Mouse (Mus musculus): ENCODE measurements around the gene Olfr209. TPM values are rescaled to one million over a fixed set of nuclear protein-coding genes. Genes with fewer than 3 reads are reported as not detected.

Olfr209 gene
- polyA plus RNA-seq (2014; fragmentation: Nextera tagmentation; extraction: Ambion mirVana): not detected in 2 replicates

- H3K9me3 ChIP-seq (ENCODE audit: control insufficient read depth, low read depth, low read length): no peaks in the 10 kb centered on the region
- H3K27ac ChIP-seq (ENCODE audit: low read length): no peak within 1 kb of the TSS
- H3K4me2 ChIP-seq (replicated peaks; ENCODE audit: low read depth, low read length): no peak within 1 kb of the TSS
- no peaks in the 10 kb centered on the region for H3K36me3 ChIP-seq (ENCODE audit: control insufficient read depth, insufficient read depth, low read length)
- 79% methylated on average over 2 of the region's 2 CpGs for WGBS
- ATAC-seq (ENCODE audit: insufficient number of reproducible peaks, insufficient read depth, low FRiP score, low read depth): no peak
- no peak within 1 kb of the TSS for H3K4me3 ChIP-seq (ENCODE audit: low read depth, low read length)
- no peaks in the 10 kb centered on the region for H3K4me1 ChIP-seq (ENCODE audit: control insufficient read depth, insufficient read depth, low read length)
- H3K9ac ChIP-seq (replicated peaks; ENCODE audit: low read depth, low read length): no peak within 1 kb of the TSS
- no peaks in the 10 kb centered on the region for H3K27me3 ChIP-seq (ENCODE audit: control insufficient read depth, insufficient read depth, low read length)
Measured at GRCm38 (mm10) chr16:59363893-59364292, at the start of gene Olfr209. Gene Olfr209, minus strand, starts transcription at chr16:59363993.

DNA sequence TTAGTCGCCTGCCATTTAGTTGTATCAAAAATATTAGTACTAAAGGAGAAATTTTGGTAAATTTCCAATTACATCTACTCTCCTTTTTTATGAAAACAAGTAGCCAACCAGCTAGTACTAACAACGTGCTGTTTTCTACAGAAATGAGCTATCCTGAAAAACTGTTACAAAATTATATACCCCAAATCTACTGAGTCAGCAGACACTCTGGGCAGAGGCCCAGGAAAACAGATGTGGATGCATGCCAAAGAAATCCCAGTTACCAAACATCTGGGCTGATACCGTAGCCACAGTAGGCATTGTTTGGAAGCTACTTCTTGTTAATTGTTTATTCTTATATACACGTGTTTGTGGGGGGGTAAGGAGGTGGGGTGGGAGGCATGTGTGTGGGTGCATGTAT lies 49.7 kb upstream of the Olfr209 start:
- no peaks in the 10 kb centered on the region for H3K36me3 ChIP-seq (ENCODE audit: control insufficient read depth, insufficient read depth, low read length)
- H3K9ac ChIP-seq (replicated peaks; ENCODE audit: low read depth, low read length): no peak overlapping the region
- ATAC-seq (ENCODE audit: insufficient number of reproducible peaks, insufficient read depth, low FRiP score, low read depth): no peak
- no peaks in the 10 kb centered on the region for H3K27me3 ChIP-seq (ENCODE audit: control insufficient read depth, insufficient read depth, low read length)
- H3K27ac ChIP-seq (ENCODE audit: low read length): no peak overlapping the region
- WGBS: 56% methylated on average over 4 of the region's 4 CpGs
- H3K4me1 ChIP-seq (ENCODE audit: control insufficient read depth, insufficient read depth, low read length): no peaks in the 10 kb centered on the region
- no peak overlapping the region for H3K4me3 ChIP-seq (ENCODE audit: low read depth, low read length)
- H3K4me2 ChIP-seq (replicated peaks; ENCODE audit: low read depth, low read length): no peak overlapping the region
- no peaks in the 10 kb centered on the region for H3K9me3 ChIP-seq (ENCODE audit: control insufficient read depth, low read depth, low read length)

DNA sequence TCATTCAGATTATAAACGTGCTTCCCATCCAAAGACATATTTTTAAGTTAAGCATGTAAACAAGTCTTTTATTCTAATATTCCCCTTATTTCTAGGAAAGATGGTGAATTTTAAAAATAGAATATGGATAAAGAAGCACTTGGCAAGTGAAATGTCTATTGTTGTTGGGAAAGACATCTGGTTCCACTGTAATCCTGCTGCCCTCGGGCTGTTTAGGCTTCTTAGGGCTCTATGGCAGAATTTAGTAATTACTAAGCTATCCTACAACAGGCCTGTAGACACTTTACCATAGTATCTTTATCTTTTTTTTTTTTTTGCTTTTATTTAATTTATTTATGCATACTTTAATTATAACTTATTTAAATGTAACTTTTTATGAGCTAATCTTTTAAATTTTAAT lies 46.0 kb upstream of the Olfr209 start:
- no peaks in the 10 kb centered on the region for H3K27me3 ChIP-seq (ENCODE audit: control insufficient read depth, insufficient read depth, low read length)
- WGBS: 68% methylated on average over 2 of the region's 2 CpGs

GRCm38 (mm10) chr16:59409341-59409748 lies 45.6 kb upstream of the Olfr209 start:
- Histone ChIP-seq H3K4me3 (ENCODE audit: low read depth, low read length) (no peak overlapping the region), H3K36me3 (ENCODE audit: control insufficient read depth, insufficient read depth, low read length) (no peaks in the 10 kb centered on the region), H3K9ac (replicated peaks; ENCODE audit: low read depth, low read length) (no peak overlapping the region), H3K27ac (ENCODE audit: low read length) (no peak overlapping the region), H3K4me1 (ENCODE audit: control insufficient read depth, insufficient read depth, low read length) (no peaks in the 10 kb centered on the region), H3K9me3 (ENCODE audit: control insufficient read depth, low read depth, low read length) (no peaks in the 10 kb centered on the region), H3K4me2 (replicated peaks; ENCODE audit: low read depth, low read length) (no peak overlapping the region), H3K27me3 (ENCODE audit: control insufficient read depth, insufficient read depth, low read length) (no peaks in the 10 kb centered on the region)
- no peak for ATAC-seq (ENCODE audit: insufficient number of reproducible peaks, insufficient read depth, low FRiP score, low read depth)
- WGBS: 76% methylated on average over 15 of the region's 15 CpGs

More for the DNA sequence above, 46.0 kb upstream of the Olfr209 start:
- ATAC-seq (ENCODE audit: insufficient number of reproducible peaks, insufficient read depth, low FRiP score, low read depth): no peak
- no peak overlapping the region for H3K4me3 ChIP-seq (ENCODE audit: low read depth, low read length)
- H3K4me1 ChIP-seq (ENCODE audit: control insufficient read depth, insufficient read depth, low read length): no peaks in the 10 kb centered on the region
- no peak overlapping the region for H3K27ac ChIP-seq (ENCODE audit: low read length)
- no peak overlapping the region for H3K9ac ChIP-seq (replicated peaks; ENCODE audit: low read depth, low read length)
- H3K36me3 ChIP-seq (ENCODE audit: control insufficient read depth, insufficient read depth, low read length): no peaks in the 10 kb centered on the region
- H3K4me2 ChIP-seq (replicated peaks; ENCODE audit: low read depth, low read length): no peak overlapping the region
- no peaks in the 10 kb centered on the region for H3K9me3 ChIP-seq (ENCODE audit: control insufficient read depth, low read depth, low read length)

GRCm38 (mm10) chr16:59407032-59407431 lies 43.2 kb upstream of the Olfr209 start, which contains the start of gene Gabrr3:
Gene Gabrr3, plus strand, starts transcription at chr16:59407332.
- no peaks in the 10 kb centered on the region for H3K36me3 ChIP-seq (ENCODE audit: control insufficient read depth, insufficient read depth, low read length)
- H3K4me3 ChIP-seq (ENCODE audit: low read depth, low read length): no peak within 1 kb of the TSS
- WGBS: 72% methylated on average over 5 of the region's 5 CpGs
- H3K27ac ChIP-seq (ENCODE audit: low read length): no peak within 1 kb of the TSS
- H3K4me2 ChIP-seq (replicated peaks; ENCODE audit: low read depth, low read length): no peak within 1 kb of the TSS
- H3K9me3 ChIP-seq (ENCODE audit: control insufficient read depth, low read depth, low read length): no peaks in the 10 kb centered on the region
- no peaks in the 10 kb centered on the region for H3K4me1 ChIP-seq (ENCODE audit: control insufficient read depth, insufficient read depth, low read length)
- H3K27me3 ChIP-seq (ENCODE audit: control insufficient read depth, insufficient read depth, low read length): no peaks in the 10 kb centered on the region
- ATAC-seq (ENCODE audit: insufficient number of reproducible peaks, insufficient read depth, low FRiP score, low read depth): no peak
- no peak within 1 kb of the TSS for H3K9ac ChIP-seq (replicated peaks; ENCODE audit: low read depth, low read length)

DNA sequence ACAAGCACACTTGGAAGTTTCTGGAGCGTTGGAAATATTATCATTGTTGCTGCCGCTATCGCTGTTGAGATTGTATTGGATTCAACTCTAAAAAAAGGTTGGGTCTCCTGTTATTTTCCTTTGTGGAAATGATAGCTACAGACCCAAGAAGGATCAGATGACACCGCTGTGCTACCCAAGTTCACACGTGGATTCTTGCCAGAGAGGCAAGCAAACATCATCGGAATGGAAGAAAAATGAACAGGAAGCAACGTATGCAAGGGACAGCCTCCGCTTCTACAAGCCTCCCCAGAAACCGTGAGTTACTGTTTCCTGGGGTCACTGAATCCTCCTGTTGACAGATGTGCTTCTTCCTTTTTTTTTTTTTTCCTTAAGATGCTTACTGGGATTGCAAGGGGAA lies 41.0 kb upstream of the Olfr209 start:
- H3K4me1 ChIP-seq (ENCODE audit: control insufficient read depth, insufficient read depth, low read length): no peaks in the 10 kb centered on the region
- H3K4me2 ChIP-seq (replicated peaks; ENCODE audit: low read depth, low read length): no peak overlapping the region
- H3K36me3 ChIP-seq (ENCODE audit: control insufficient read depth, insufficient read depth, low read length): no peaks in the 10 kb centered on the region
- H3K9ac ChIP-seq (replicated peaks; ENCODE audit: low read depth, low read length): no peak overlapping the region
- no peaks in the 10 kb centered on the region for H3K9me3 ChIP-seq (ENCODE audit: control insufficient read depth, low read depth, low read length)
- no peak overlapping the region for H3K4me3 ChIP-seq (ENCODE audit: low read depth, low read length)
- whole genome bisulfite sequencing: 53% methylated on average over 9 of the region's 9 CpGs
- no peak overlapping the region for H3K27ac ChIP-seq (ENCODE audit: low read length)
- no peaks in the 10 kb centered on the region for H3K27me3 ChIP-seq (ENCODE audit: control insufficient read depth, insufficient read depth, low read length)
- ATAC-seq (ENCODE audit: insufficient number of reproducible peaks, insufficient read depth, low FRiP score, low read depth): no peak

DNA sequence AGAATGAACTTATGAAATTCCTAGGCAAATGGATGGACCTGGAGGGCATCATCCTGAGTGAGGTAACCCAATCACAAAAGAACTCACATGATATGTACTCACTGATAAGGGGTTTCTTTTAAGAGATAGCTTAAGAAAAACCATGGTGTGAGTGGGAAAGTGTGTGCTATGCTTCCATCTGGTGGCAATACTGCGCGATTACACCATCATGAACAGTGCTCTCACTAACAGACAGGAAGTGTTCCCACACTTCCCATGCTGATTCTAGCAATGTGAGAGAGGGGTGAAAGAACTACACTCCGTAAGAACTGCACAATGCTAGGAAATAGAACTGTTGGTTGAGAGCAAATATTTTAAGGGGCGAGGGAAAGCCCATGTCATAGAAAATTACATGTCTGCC lies 39.9 kb upstream of the Olfr209 start:
- no peaks in the 10 kb centered on the region for H3K9me3 ChIP-seq (ENCODE audit: control insufficient read depth, low read depth, low read length)
- 12% methylated on average over 4 of the region's 4 CpGs for WGBS
- no peak for ATAC-seq (ENCODE audit: insufficient number of reproducible peaks, insufficient read depth, low FRiP score, low read depth)
- no peak overlapping the region for H3K9ac ChIP-seq (replicated peaks; ENCODE audit: low read depth, low read length)
- H3K27ac ChIP-seq (ENCODE audit: low read length): no peak overlapping the region
- no peaks in the 10 kb centered on the region for H3K27me3 ChIP-seq (ENCODE audit: control insufficient read depth, insufficient read depth, low read length)
- no peak overlapping the region for H3K4me2 ChIP-seq (replicated peaks; ENCODE audit: low read depth, low read length)
- H3K4me3 ChIP-seq (ENCODE audit: low read depth, low read length): no peak overlapping the region
- H3K36me3 ChIP-seq (ENCODE audit: control insufficient read depth, insufficient read depth, low read length): no peaks in the 10 kb centered on the region
- no peaks in the 10 kb centered on the region for H3K4me1 ChIP-seq (ENCODE audit: control insufficient read depth, insufficient read depth, low read length)

DNA sequence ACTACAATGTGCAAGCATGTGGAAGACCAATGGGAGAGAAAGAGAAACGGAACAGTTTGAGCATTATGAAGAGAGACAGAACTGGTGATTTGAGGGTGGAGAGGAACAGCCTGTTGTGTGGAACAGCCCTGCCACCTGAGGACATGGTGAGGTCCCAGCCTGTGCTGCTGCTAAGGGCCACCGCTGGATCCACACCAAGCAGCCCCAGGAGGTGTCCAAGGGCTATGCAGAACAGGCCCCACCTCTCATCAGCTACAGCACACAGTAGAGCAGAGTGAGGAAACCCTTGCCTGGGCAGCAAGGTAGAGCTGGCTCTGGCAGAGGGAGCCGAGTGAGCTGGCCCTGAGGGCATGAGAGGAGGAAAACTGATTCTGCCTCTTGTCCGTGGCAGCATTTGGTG lies 38.2 kb upstream of the Olfr209 start:
- H3K27ac ChIP-seq (ENCODE audit: low read length): no peak overlapping the region
- no peaks in the 10 kb centered on the region for H3K9me3 ChIP-seq (ENCODE audit: control insufficient read depth, low read depth, low read length)
- ATAC-seq (ENCODE audit: insufficient number of reproducible peaks, insufficient read depth, low FRiP score, low read depth): no peak
- H3K36me3 ChIP-seq (ENCODE audit: control insufficient read depth, insufficient read depth, low read length): no peaks in the 10 kb centered on the region
- no peak overlapping the region for H3K4me2 ChIP-seq (replicated peaks; ENCODE audit: low read depth, low read length)
- WGBS: 79% methylated on average over 4 of the region's 4 CpGs
- no peak overlapping the region for H3K9ac ChIP-seq (replicated peaks; ENCODE audit: low read depth, low read length)
- H3K4me3 ChIP-seq (ENCODE audit: low read depth, low read length): no peak overlapping the region
- H3K4me1 ChIP-seq (ENCODE audit: control insufficient read depth, insufficient read depth, low read length): no peaks in the 10 kb centered on the region
- no peaks in the 10 kb centered on the region for H3K27me3 ChIP-seq (ENCODE audit: control insufficient read depth, insufficient read depth, low read length)

GRCm38 (mm10) chr16:59401102-59401501 lies 37.3 kb upstream of the Olfr209 start:
- no peaks in the 10 kb centered on the region for H3K27me3 ChIP-seq (ENCODE audit: control insufficient read depth, insufficient read depth, low read length)
- no peak overlapping the region for H3K4me2 ChIP-seq (replicated peaks; ENCODE audit: low read depth, low read length)
- no peak; the same call in 1 of the 2 replicates for ATAC-seq (ENCODE audit: insufficient number of reproducible peaks, insufficient read depth, low FRiP score, low read depth)
- no peak overlapping the region for H3K27ac ChIP-seq (ENCODE audit: low read length)
- H3K36me3 ChIP-seq (ENCODE audit: control insufficient read depth, insufficient read depth, low read length): no peaks in the 10 kb centered on the region
- H3K4me3 ChIP-seq (ENCODE audit: low read depth, low read length): no peak overlapping the region
- H3K9me3 ChIP-seq (ENCODE audit: control insufficient read depth, low read depth, low read length): no peaks in the 10 kb centered on the region
- no peaks in the 10 kb centered on the region for H3K4me1 ChIP-seq (ENCODE audit: control insufficient read depth, insufficient read depth, low read length)
- 84% methylated on average over 7 of the region's 7 CpGs for WGBS
- no peak overlapping the region for H3K9ac ChIP-seq (replicated peaks; ENCODE audit: low read depth, low read length)

Measured in stomach, embryonic 14.5 days (tissue).